7 mouse cellular contexts compared by ENCODE assay signal in genomic region chr1:165459503-165460181, GRCm38 (mm10). TPM values are rescaled to one million over a fixed set of nuclear protein-coding genes. Genes with fewer than 3 reads are reported as not detected.
A peak's percentile ranks its signal among the peaks of the same experiment; 100 is the strongest.
DNase-seq lines count a peak whose midpoint lies in the region; ATAC-seq and TF ChIP-seq lines count a peak whose summit lies in the region.

No protein-coding gene starts in this region.

- peak; percentile 44 for ATAC-seq in intestine, embryonic 15.5 days

- H3K9ac ChIP-seq in intestine, embryonic 15.5 days, result peak overlapping the region; percentile 85

- H3K27me3 ChIP-seq in intestine, embryonic 15.5 days (replicated peaks), result no peaks in the 10 kb centered on the region
- no peaks in the 10 kb centered on the region for H3K27me3 ChIP-seq in small intestine, adult 2 months (ENCODE audit: control insufficient read depth, insufficient read depth, low read length)

- H3K27ac ChIP-seq in intestine, embryonic 15.5 days, result peak overlapping the region; percentile 95
- H3K27ac ChIP-seq in small intestine, adult 2 months (ENCODE audit: insufficient read depth, low read depth, low read length), result 0 out of 2 replicates have a peak overlapping the region, but pooled peaks have one; percentile 11

- H3K4me1 ChIP-seq in intestine, embryonic 15.5 days (replicated peaks), result no peaks in the 10 kb centered on the region
- H3K4me1 ChIP-seq in small intestine, adult 2 months (ENCODE audit: control insufficient read depth, insufficient read depth, insufficient read length, low read length), result no peaks in the 10 kb centered on the region

- TF ChIP-seq POLR2A in small intestine, adult 2 months (IDR thresholded peaks at IDR 0.05; ENCODE audit: low read depth, low read length), result no peak

- WGBS in intestine, embryonic 15.5 days, result under 1% methylated on average over 60 of the region's 60 CpGs
- under 1% methylated on average over 60 of the region's 60 CpGs for WGBS in small intestine, adult 2 months

- intact Hi-C loops in left cerebral cortex, postnatal 36 days (cut with DNase I), result loop anchor here (2.0 to 5.0 kb wide), 2 partner anchors 183 to 223 kb away; partner anchors contain the start of gene Tiprl

- peak; percentile 59 for DNase-seq in adrenal gland, adult 18-20 months (ENCODE audit: low spot score in 2 of 2)
- peak; percentile 59 for DNase-seq in embryo, embryonic 10 days (ENCODE audit: low spot score)
- DNase-seq in gastrocnemius, postnatal 25 days, result peak; percentile 86
- peak; percentile 46 to 49 for DNase-seq in left cerebral cortex, postnatal 36 days (ENCODE audit: low spot score in 2 of 2)
- peak; percentile 45 for DNase-seq in mesoderm, embryonic 11.5 days (ENCODE audit: low read depth, low spot score)

- no peaks in the 10 kb centered on the region for H3K9me3 ChIP-seq in intestine, embryonic 15.5 days

- no peaks in the 10 kb centered on the region for H3K36me3 ChIP-seq in intestine, embryonic 15.5 days
- no peaks in the 10 kb centered on the region for H3K36me3 ChIP-seq in small intestine, adult 2 months (ENCODE audit: control insufficient read depth, insufficient read depth, low read length)

- peak; percentile 13; the same call in 1 of the 2 replicates for TF ChIP-seq CTCF in small intestine, adult 2 months (IDR thresholded peaks at IDR 0.05; ENCODE audit: extremely low read depth, insufficient read length, insufficient replicate concordance, low read depth, low read length)

- peak overlapping the region; percentile 81 for H3K4me2 ChIP-seq in intestine, embryonic 15.5 days (replicated peaks)

- peak overlapping the region; percentile 92 for H3K4me3 ChIP-seq in intestine, embryonic 15.5 days (replicated peaks)
- peak overlapping the region; percentile 79 for H3K4me3 ChIP-seq in small intestine, adult 2 months (ENCODE audit: low read depth, low read length)

RNA-seq across cellular contexts. Expression of gene Dcaf6, which starts 0.6 kb away (rescaled TPM):
- 10 to 100 TPM; 32.5 to 40.6 TPM for total RNA-seq in adrenal gland, adult 18-20 months (2021)
- total RNA-seq in gastrocnemius, postnatal 25 days (2021), result 100 to 1,000 TPM; 202 to 262 TPM
- polyA plus RNA-seq in intestine, embryonic 15.5 days (2015; fragmentation: Nextera tagmentation; extraction: Ambion mirVana), result 10.6 and 12.3 TPM in 2 replicates
- 10 to 100 TPM; 86.2 to 90.2 TPM for total RNA-seq in left cerebral cortex, postnatal 36 days (2021)
- polyA plus RNA-seq in small intestine, adult 2 months (2012; rRNA removed), result 3.2 and 7.4 TPM in 2 replicates

RNA-seq across cellular contexts. Expression of gene Mpc2, which starts 0.8 kb away (rescaled TPM):
- total RNA-seq in adrenal gland, adult 18-20 months (2021), result 100 to 1,000 TPM; 231 to 456 TPM
- 100 to 1,000 TPM; 333 to 337 TPM for total RNA-seq in gastrocnemius, postnatal 25 days (2021)
- 145 and 165 TPM in 2 replicates for polyA plus RNA-seq in intestine, embryonic 15.5 days (2015; fragmentation: Nextera tagmentation; extraction: Ambion mirVana)
- total RNA-seq in left cerebral cortex, postnatal 36 days (2021), result 100 to 1,000 TPM; 115 to 120 TPM
- 77.7 and 87.4 TPM in 2 replicates for polyA plus RNA-seq in small intestine, adult 2 months (2012; rRNA removed)

RNA-seq across cellular contexts. Expression of gene Adcy10, which starts 25.3 kb away (rescaled TPM):
- total RNA-seq in adrenal gland, adult 18-20 months (2021), result 1 to 10 TPM; 1.5 to 3.8 TPM
- under 1 TPM in 1 of 2 experiments, not detected in 1; 0.40 TPM for total RNA-seq in gastrocnemius, postnatal 25 days (2021)
- polyA plus RNA-seq in intestine, embryonic 15.5 days (2015; fragmentation: Nextera tagmentation; extraction: Ambion mirVana), result not detected in 2 replicates
- under 1 TPM; 0.22 to 0.59 TPM for total RNA-seq in left cerebral cortex, postnatal 36 days (2021)
- not detected in 2 replicates for polyA plus RNA-seq in small intestine, adult 2 months (2012; rRNA removed)

Comparison
In these comparisons a context has a peak if more than half of its experiments do, and no peak if none do; other contexts are left out.
1. Peak in every context shown above with its lines: DNase-seq, ATAC-seq, H3K4me3 ChIP-seq and H3K27ac ChIP-seq.